Comparison of ENCODE assay signal across 21 mouse cellular contexts in the genomic region with DNA sequence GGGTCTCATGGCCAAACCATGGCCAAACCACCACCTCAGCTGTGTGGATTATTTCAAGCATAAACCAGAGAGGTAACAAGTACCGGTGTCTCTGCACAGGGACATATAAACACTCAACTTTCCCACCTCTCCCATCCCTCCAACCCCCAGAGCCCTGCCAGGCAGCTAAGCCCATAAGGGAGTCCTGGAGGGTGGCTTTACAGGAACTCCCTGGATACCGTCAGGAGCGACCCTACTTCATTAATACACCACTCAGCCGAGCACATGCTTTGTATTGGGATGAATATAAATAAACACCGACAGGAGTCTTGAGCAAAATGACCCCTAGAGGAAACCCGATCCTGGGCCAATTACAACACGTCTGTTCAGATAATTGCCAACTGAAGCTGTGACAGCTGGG. TPM values are rescaled to one million over a fixed set of nuclear protein-coding genes. Genes with fewer than 3 reads are reported as not detected.
"Had no signal": no experiment of that assay in that cellular context is flagged by ENCODE, and none has a peak within 500 bp of the region (broad histone marks: within the 10 kb centered on the region; RNA-seq: fewer than 3 reads in every experiment).

No protein-coding gene starts in this region.

- H3K9me3 ChIP-seq: kidney, embryonic 15.5 days; liver, embryonic 12.5 days; liver, embryonic 15.5 days; lung, embryonic 15.5 days had no signal

- H3K9ac ChIP-seq: kidney, embryonic 15.5 days; liver, embryonic 12.5 days; liver, embryonic 15.5 days; lung, embryonic 15.5 days; neural tube, embryonic 12.5 days had no signal

- H3K4me2 ChIP-seq: kidney, embryonic 15.5 days; liver, embryonic 12.5 days; liver, embryonic 15.5 days; lung, embryonic 15.5 days; midbrain, embryonic 11.5 days; neural tube, embryonic 12.5 days had no signal

- H3K4me1 ChIP-seq: kidney, embryonic 15.5 days; liver, embryonic 12.5 days; liver, embryonic 15.5 days; lung, embryonic 15.5 days; megakaryocyte, embryonic 14.5 days; neural tube, embryonic 12.5 days had no signal

- H3K4me3 ChIP-seq: kidney, embryonic 15.5 days; left cerebral cortex, adult 2 months; liver, embryonic 12.5 days; liver, embryonic 15.5 days; lung, embryonic 15.5 days; megakaryocyte, embryonic 14.5 days; neural tube, embryonic 12.5 days had no signal

- H3K36me3 ChIP-seq: kidney, embryonic 15.5 days; liver, embryonic 12.5 days; liver, embryonic 15.5 days; lung, embryonic 15.5 days; neural tube, embryonic 12.5 days had no signal

- H3K27ac ChIP-seq: kidney, embryonic 15.5 days; left cerebral cortex, adult 2 months; liver, embryonic 12.5 days; liver, embryonic 15.5 days; lung, embryonic 15.5 days; neural tube, embryonic 12.5 days; stomach, postnatal 0 days had no signal

- H3K27me3 ChIP-seq: kidney, embryonic 15.5 days; liver, embryonic 12.5 days; liver, embryonic 15.5 days; lung, embryonic 15.5 days; megakaryocyte, embryonic 14.5 days; neural tube, embryonic 12.5 days had no signal

- DNase-seq: kidney, adult 8-10 months; kidney, postnatal 10 days; kidney, postnatal 36 days; layer of hippocampus, postnatal 36 days; lung, adult 18-20 months; lung, postnatal 10 days; lung, postnatal 36 days; midbrain, embryonic 14.5 days; thymus, postnatal 25 days had no signal

- ATAC-seq: liver, embryonic 12.5 days had no signal

RNA-seq across cellular contexts. Expression of gene Dynlrb2, which starts 34.0 kb away (rescaled TPM):
- polyA plus RNA-seq: limb, embryonic 11.5 days; liver, embryonic 12.5 days; liver, embryonic 15.5 days; small intestine, adult 2 months; stomach, embryonic 14.5 days had no signal
